Mouse (Mus musculus) hindbrain, embryonic 13.5 days (tissue): ENCODE results near the gene Bpifa1. TPM values are rescaled to one million over a fixed set of nuclear protein-coding genes. Genes with fewer than 3 reads are reported as not detected.
"Not testable (repeated sequence)": the region's sequence is repeated elsewhere in the genome, so short reads cannot be mapped to it uniquely, and the experiment has no call there.

Source experiments
- ATAC-seq: fragments of 200-750 bp; cut with Nextera tagmentation; 2 replicates; pipeline ENCODE4 v1.8.0; 2017; ENCODE audit warnings: moderate TSS enrichment; ENCODE audit not compliant: low FRiP score
- H3K27ac ChIP-seq: fragments of 300-500 bp; sonication (generic); 2 replicates; pipeline ENCODE4 v1.5.1; 2015; ENCODE audit warnings: inconsistent platforms, mild to moderate bottlenecking, moderate library complexity
- H3K27me3 ChIP-seq: fragments of 300-500 bp; sonication (generic); 2 replicates; pipeline ENCODE4 v1.6.1; 2015; ENCODE audit warnings: mild to moderate bottlenecking, inconsistent platforms
- H3K36me3 ChIP-seq: fragments of 300-500 bp; sonication (generic); 2 replicates; pipeline ENCODE4 v1.6.1; 2015; ENCODE audit warnings: mild to moderate bottlenecking, inconsistent platforms
- H3K4me1 ChIP-seq: fragments of 300-500 bp; sonication (generic); replicated peaks from 2 replicates; pipeline ENCODE4 v1.6.1; 2015; ENCODE audit warnings: inconsistent platforms
- H3K4me2 ChIP-seq: fragments of 300-500 bp; sonication (generic); 2 replicates; pipeline ENCODE4 v1.6.1; 2015; ENCODE audit warnings: inconsistent platforms, mild to moderate bottlenecking, moderate library complexity
- H3K4me3 ChIP-seq: fragments of 300-500 bp; sonication (generic); 2 replicates; pipeline ENCODE4 v1.5.1; 2015; ENCODE audit warnings: mild to moderate bottlenecking, inconsistent platforms
- H3K9ac ChIP-seq: fragments of 300-500 bp; sonication (generic); 2 replicates; pipeline ENCODE4 v1.6.1; 2015; ENCODE audit warnings: mild to moderate bottlenecking, inconsistent platforms
- H3K9me3 ChIP-seq: fragments of 300-500 bp; sonication (generic); 2 replicates; pipeline ENCODE4 v1.6.1; 2016; ENCODE audit warnings: inconsistent platforms
- WGBS: fragments of 180-500 bp; shearing (Covaris S2); methylation state at CpG from one replicate; pipeline ENCODE4 v1.1.7; 2015; 5-methylcytosine and 5-hydroxymethylcytosine counted together
- polyA plus RNA-seq: library from polyadenylated mRNA; unstranded; fragments of >200 nt; fragmentation: Nextera tagmentation; extraction: Ambion mirVana; gene quantifications from 2 replicates; pipeline ENCODE4 v1.2.1, GENCODE M21; 2015

Bpifa1 gene
- polyA plus RNA-seq = not detected in 2 replicates

DNA sequence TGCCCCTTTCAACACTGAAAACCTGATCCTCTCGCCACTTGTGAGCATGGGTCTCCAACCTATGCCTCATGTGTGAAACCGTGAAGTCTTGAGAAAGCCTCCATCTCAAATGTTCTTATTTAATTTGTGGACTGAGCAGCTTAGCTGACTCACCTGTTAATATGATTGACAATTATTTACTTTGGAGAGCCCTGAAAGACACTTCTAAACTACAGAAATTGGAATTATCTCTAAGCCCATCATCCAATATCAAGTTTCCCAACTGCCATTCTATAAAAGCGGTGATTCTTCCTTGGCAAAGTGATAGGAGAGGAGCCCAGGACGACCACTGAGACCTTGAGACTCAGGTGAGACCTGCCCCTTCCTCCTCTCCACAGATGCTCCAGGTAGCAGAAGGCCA lies at the start of gene Bpifa1:
TSS of gene Bpifa1 (plus strand) at position 301 of the 400 bp plus-strand sequence.
- H3K9ac ChIP-seq = no peak within 1 kb of the TSS
- no peak within 1 kb of the TSS for H3K4me2 ChIP-seq
- H3K36me3 ChIP-seq = no peaks in the 10 kb centered on the region
- H3K4me3 ChIP-seq = no peak within 1 kb of the TSS
- 83% methylated on average over 4 of the region's 4 CpGs for WGBS
- H3K9me3 ChIP-seq = no peaks in the 10 kb centered on the region
- H3K4me1 ChIP-seq = 0 out of 2 replicates have a peak, but pooled peaks cover 3% of the 10 kb centered on the region
- H3K27me3 ChIP-seq = no peaks in the 10 kb centered on the region
- ATAC-seq = no peak
- no peak within 1 kb of the TSS for H3K27ac ChIP-seq

DNA sequence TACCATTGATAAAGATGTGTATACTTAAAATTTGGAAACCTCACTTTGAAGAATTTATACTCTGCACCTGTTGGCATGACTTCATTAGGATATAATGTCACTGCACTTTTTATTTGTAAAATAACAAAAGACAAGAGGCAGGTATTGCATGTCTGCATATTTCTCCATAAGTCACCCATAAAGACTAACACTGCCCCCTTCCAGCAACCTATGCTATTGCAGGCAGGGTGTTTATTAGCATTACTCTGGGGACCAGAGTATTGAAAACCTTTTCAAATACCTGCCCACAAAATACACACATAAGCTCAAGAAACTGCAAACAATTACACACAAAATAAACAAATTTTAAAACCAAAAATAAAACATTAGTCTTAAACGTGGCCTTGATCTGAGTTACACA lies 44.9 kb upstream of the Bpifa1 start:
- Histone ChIP-seq H3K4me3 (no peak overlapping the region), H3K36me3 (no peaks in the 10 kb centered on the region), H3K9me3 (no peaks in the 10 kb centered on the region), H3K4me2 (no peak overlapping the region), H3K27me3 (no peaks in the 10 kb centered on the region), H3K9ac (no peak overlapping the region), H3K27ac (no peak overlapping the region), H3K4me1 (no peaks in the 10 kb centered on the region)
- ATAC-seq = no peak
- WGBS = 52% methylated on average over 1 of the region's 1 CpGs

DNA sequence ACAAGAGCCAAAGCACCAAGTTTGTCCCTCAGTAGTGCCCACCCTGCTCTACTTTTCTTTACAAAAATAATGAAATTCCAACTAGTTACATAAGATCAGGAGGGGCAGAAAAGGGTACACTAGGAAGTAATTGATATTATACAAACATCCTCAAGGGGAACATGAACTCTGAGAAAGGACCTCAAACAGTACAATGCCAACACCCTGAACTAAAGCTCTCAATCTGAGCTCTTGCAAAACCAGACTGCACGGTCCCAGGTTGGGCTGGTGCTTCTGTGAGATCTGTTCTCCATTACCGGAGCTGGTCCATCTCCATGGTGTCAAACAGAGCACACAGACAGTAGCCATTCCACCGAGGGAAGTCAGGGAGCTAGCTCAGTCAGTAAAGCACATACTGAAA lies 25.3 kb upstream of the Bpifa1 start:
- Histone ChIP-seq H3K9ac (no peak overlapping the region), H3K4me3 (no peak overlapping the region), H3K27ac (no peak overlapping the region), H3K36me3 (no peaks in the 10 kb centered on the region), H3K4me1 (no peaks in the 10 kb centered on the region), H3K4me2 (no peak overlapping the region), H3K9me3 (no peaks in the 10 kb centered on the region), H3K27me3 (no peaks in the 10 kb centered on the region)
- no peak for ATAC-seq
- WGBS = 93% methylated on average over 3 of the region's 3 CpGs

DNA sequence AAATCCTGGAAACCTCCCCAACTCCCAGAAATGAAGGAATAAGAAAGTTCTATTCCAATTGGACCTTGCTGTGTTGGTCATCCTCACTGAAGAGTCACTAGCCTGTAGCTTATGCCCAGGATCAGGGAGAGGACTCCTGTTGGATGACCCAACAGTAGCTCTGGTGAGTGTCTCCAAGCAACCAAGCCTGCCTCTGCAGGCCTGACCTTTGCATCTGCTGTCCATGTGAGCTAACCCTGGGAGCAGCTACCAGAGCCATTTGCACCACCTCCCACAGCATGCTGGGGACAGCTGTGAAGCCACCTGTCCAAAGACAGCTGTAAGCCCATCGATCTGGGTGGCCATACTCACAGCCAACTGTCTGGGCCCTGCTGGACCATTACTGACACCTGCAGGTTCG lies 12.6 kb upstream of the Bpifa1 start, which contains the start of gene Bpifa3:
TSS of gene Bpifa3 (plus strand) at position 217 of the 400 bp plus-strand sequence.
- H3K9me3 ChIP-seq = no peaks in the 10 kb centered on the region
- H3K4me2 ChIP-seq = no peak within 1 kb of the TSS
- no peaks in the 10 kb centered on the region for H3K27me3 ChIP-seq
- no peak within 1 kb of the TSS for H3K9ac ChIP-seq
- no peaks in the 10 kb centered on the region for H3K4me1 ChIP-seq
- H3K36me3 ChIP-seq = no peaks in the 10 kb centered on the region
- 71% methylated on average over 2 of the region's 2 CpGs for whole genome bisulfite sequencing
- no peak within 1 kb of the TSS for H3K4me3 ChIP-seq
- H3K27ac ChIP-seq = no peak within 1 kb of the TSS
- ATAC-seq = no peak

DNA sequence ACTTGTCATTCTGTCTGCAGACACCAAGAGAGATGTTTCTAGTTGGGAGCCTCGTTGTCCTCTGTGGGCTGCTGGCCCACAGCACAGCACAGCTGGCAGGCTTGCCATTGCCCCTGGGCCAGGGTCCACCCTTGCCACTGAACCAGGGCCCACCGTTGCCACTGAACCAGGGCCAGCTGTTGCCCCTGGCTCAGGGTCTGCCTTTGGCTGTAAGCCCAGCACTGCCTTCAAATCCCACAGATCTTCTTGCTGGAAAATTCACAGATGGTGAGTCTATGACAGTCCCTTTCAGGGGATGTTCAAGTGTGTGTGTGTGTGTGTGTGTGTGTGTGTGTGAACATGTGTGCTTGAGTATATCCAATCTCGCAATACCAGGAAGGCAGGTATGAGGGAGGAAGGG lies 1.1 kb downstream of the Bpifa1 start:
- 77% methylated on average over 3 of the region's 3 CpGs for WGBS
- H3K9ac ChIP-seq = no peak overlapping the region
- no peak overlapping the region for H3K4me3 ChIP-seq
- no peaks in the 10 kb centered on the region for H3K9me3 ChIP-seq
- no peaks in the 10 kb centered on the region for H3K36me3 ChIP-seq
- 0 out of 2 replicates have a peak, but pooled peaks cover 3% of the 10 kb centered on the region for H3K4me1 ChIP-seq
- no peak overlapping the region for H3K4me2 ChIP-seq
- H3K27me3 ChIP-seq = no peaks in the 10 kb centered on the region
- ATAC-seq = no peak
- H3K27ac ChIP-seq = no peak overlapping the region

DNA sequence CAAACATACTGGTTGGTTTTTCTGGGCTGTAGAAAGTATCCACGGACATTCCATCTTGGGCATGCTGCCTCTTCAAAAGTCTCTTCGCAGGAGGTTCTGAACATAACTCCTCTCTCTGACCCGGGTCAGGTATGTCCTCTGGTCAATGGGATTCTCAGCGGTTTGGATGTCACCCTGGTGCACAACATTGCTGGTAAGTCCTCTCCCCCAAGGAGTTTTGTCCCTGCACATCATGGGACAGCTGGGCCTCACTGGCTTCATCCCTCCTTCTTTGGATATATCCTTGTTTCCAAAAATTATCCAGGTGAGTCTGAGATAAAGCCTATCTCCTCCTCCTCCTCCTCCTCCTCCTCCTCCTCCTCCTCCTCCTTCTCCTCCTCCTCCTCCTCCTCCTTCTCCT lies 4.8 kb downstream of the Bpifa1 start:
- Histone ChIP-seq H3K9ac (no peak overlapping the region), H3K36me3 (no peaks in the 10 kb centered on the region), H3K9me3 (no peaks in the 10 kb centered on the region), H3K4me2 (no peak overlapping the region), H3K27me3 (no peaks in the 10 kb centered on the region), H3K4me3 (no peak overlapping the region), H3K4me1 (0 out of 2 replicates have a peak, but pooled peaks cover 3% of the 10 kb centered on the region), H3K27ac (no peak overlapping the region)
- WGBS = 82% methylated on average over 4 of the region's 4 CpGs
- ATAC-seq = no peak

DNA sequence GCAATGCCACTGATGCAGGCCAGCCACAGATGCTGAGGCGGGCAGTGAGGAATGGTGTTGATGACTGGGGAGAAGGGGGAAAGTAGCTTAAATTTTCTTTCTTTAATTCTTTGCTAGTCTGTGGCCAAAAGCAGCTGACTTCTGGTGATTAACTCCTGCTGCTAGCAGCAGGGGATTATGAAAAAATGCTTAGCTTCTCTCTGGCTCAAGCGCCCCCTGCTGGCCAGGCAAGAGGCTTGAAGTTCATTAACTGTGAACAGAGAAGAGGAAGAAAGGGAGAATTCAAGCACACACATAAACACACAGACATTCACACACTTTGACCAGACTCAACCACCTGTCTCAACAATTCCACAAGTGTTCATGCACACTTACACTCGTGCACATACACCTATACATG lies 15.8 kb downstream of the Bpifa1 start:
- Histone ChIP-seq H3K9ac (no peak overlapping the region), H3K27ac (no peak overlapping the region), H3K27me3 (no peaks in the 10 kb centered on the region), H3K36me3 (no peaks in the 10 kb centered on the region), H3K4me1 (no peaks in the 10 kb centered on the region), H3K4me2 (no peak overlapping the region), H3K9me3 (no peaks in the 10 kb centered on the region), H3K4me3 (no peak overlapping the region)
- no peak for ATAC-seq
- WGBS = 41% methylated on average over 3 of the region's 3 CpGs

DNA sequence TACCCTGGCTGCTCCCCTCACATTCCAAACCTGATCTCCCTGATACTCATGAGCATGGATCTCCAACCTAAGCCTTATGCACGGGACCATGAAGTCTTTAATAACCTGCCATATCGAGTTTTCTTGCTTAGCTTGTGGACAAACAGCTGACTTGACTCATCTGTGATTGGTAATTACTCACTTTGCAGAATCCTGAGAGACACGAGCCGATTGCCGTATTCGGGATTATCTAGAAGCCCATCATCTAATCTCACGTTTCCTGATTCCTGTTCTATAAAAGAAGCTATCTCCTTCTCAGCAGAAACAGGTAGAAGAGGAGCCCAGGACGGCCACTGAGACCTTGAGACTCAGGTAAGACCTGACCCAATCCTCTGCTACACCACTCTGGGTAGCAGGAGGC lies 19.6 kb downstream of the Bpifa1 start, which contains the start of gene Bpifa5:
TSS of gene Bpifa5 (plus strand) at position 301 of the 400 bp plus-strand sequence.
- 84% methylated on average over 8 of the region's 8 CpGs for WGBS
- H3K4me1 ChIP-seq = no peaks in the 10 kb centered on the region

DNA sequence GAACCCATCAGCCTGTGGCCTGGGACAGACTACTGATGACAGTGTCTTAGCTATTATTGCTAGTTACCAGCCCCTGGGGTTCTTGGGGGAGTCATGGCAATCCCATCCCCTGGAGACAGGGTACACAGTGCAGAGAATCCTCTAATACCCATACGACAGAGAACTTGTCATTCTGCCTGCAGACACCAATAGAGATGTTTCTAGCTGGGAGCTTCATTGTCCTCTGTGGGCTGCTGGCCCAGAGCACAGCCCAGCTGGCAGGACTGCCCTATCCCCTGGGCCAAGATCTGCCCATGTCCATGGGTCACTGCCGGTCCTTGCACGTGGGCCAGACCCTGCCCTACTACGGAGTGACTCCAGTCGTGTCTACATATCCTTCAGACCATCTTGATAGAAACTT lies 20.6 kb downstream of the Bpifa1 start:
- Histone ChIP-seq H3K4me3 (no peak overlapping the region), H3K4me1 (no peaks in the 10 kb centered on the region), H3K27ac (no peak overlapping the region), H3K4me2 (no peak overlapping the region), H3K9ac (no peak overlapping the region), H3K36me3 (no peaks in the 10 kb centered on the region), H3K27me3 (no peaks in the 10 kb centered on the region), H3K9me3 (no peaks in the 10 kb centered on the region)
- no peak for ATAC-seq
- 91% methylated on average over 5 of the region's 5 CpGs for WGBS

More for the DNA sequence above, 19.6 kb downstream of the Bpifa1 start, which contains the start of gene Bpifa5:
- Histone ChIP-seq H3K4me2 (no peak within 1 kb of the TSS), H3K36me3 (no peaks in the 10 kb centered on the region), H3K9ac (no peak within 1 kb of the TSS), H3K9me3 (no peaks in the 10 kb centered on the region), H3K4me3 (no peak within 1 kb of the TSS), H3K27me3 (no peaks in the 10 kb centered on the region), H3K27ac (no peak within 1 kb of the TSS)
- ATAC-seq = no peak

DNA sequence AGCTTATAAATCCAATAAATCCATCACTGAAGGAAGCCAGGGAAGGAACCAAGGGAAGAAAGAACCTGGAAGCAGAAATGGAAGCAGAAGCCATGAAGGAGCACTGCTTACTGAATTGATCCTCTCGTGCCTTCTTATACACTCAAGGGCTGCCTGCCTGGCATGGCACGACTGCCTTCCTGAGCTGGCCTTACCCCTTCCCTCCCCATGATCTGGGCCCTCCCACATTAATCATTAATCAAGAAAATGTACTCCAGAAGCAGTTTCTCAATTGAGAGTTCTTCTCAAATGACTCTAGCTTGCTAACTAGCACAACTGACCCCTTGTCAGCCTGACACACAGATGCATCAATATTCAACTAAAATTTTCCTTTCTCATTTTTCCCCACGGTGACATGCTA lies 26.5 kb downstream of the Bpifa1 start:
- WGBS = 62% methylated on average over 3 of the region's 3 CpGs
- no peaks in the 10 kb centered on the region for H3K27me3 ChIP-seq
- no peak for ATAC-seq
- H3K36me3 ChIP-seq = no peaks in the 10 kb centered on the region
- H3K27ac ChIP-seq = no peak overlapping the region
- H3K4me1 ChIP-seq = no peaks in the 10 kb centered on the region
- H3K9ac ChIP-seq = no peak overlapping the region
- no peak overlapping the region for H3K4me2 ChIP-seq
- H3K4me3 ChIP-seq = no peak overlapping the region
- no peaks in the 10 kb centered on the region for H3K9me3 ChIP-seq

DNA sequence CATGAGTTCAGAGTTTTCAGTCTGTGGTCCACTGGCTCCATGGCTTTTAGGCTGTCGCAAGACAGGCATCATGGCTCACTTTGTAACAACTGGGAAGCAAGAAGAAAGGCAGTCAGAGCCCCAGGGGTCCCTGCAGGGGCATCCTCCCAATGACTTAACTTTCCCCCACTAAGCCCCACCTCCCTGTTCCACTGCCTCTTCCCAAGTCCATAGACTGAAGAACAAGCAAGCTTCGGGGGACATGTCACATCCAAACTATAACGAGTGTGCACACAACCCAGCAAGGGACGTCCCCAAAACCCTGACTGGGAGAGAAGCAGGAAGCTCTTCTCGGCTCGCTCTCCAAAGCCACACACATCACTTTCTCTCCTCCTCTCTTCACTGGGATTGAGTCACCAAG lies 28.9 kb downstream of the Bpifa1 start:
- H3K4me2 ChIP-seq = no peak overlapping the region
- no peak overlapping the region for H3K4me3 ChIP-seq
- no peaks in the 10 kb centered on the region for H3K9me3 ChIP-seq
- no peak for ATAC-seq
- no peaks in the 10 kb centered on the region for H3K36me3 ChIP-seq
- H3K27me3 ChIP-seq = no peaks in the 10 kb centered on the region
- no peak overlapping the region for H3K27ac ChIP-seq
- no peak overlapping the region for H3K9ac ChIP-seq
- no peaks in the 10 kb centered on the region for H3K4me1 ChIP-seq
- WGBS = 81% methylated on average over 6 of the region's 6 CpGs

DNA sequence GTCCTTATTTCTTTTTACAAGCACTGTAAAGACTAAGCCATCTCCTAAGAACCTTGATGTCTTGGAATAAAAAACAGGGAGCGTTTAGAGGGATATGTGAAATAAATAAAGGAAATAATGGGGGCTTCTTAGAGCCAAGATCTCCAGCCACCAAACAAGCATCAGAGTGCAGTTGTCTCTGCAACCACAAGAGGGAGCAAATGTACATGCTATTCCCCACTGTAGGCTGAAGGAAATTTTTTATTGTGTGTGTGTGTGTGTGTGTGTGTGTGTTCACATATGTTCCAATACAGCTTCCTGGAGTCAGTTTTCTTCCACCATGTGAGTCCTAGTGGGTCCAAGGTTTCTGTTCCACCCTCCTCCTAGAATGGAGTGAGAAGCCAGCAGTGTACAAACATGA lies 30.6 kb downstream of the Bpifa1 start:
- no peak overlapping the region for H3K27ac ChIP-seq
- H3K4me1 ChIP-seq = no peaks in the 10 kb centered on the region
- H3K9me3 ChIP-seq = no peaks in the 10 kb centered on the region
- no peaks in the 10 kb centered on the region for H3K27me3 ChIP-seq
- H3K4me3 ChIP-seq = no peak overlapping the region
- WGBS = 46% methylated on average over 1 of the region's 1 CpGs
- no peak overlapping the region for H3K9ac ChIP-seq
- ATAC-seq = no peak
- no peaks in the 10 kb centered on the region for H3K36me3 ChIP-seq
- H3K4me2 ChIP-seq = no peak overlapping the region

DNA sequence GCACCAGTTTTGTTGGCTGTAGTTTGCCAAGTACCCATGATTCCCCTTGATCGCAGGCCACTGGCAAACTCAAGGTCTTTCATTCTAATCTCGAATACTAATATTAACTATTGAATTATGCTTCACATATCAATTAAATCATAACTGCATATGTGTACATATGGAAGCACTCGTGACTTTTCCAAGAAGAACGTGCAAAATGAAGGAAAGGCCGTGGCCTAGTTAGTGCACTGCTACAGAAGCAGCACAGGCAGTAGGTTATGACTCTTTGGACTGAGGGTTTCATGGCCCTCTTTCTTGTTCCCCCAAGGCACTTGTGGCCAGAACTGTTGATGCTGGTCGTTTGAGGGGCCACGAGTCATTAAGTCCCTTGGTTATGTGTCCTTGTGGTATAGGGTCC lies 39.2 kb downstream of the Bpifa1 start:
- ATAC-seq, H3K9me3 ChIP-seq, H3K4me3 ChIP-seq, H3K9ac ChIP-seq, H3K27ac ChIP-seq, H3K36me3 ChIP-seq, H3K4me2 ChIP-seq, H3K4me1 ChIP-seq, H3K27me3 ChIP-seq: not testable (repeated sequence)
- WGBS = 88% methylated on average over 7 of the region's 7 CpGs
